Mouse (Mus musculus): Measurements from ENCODE around the gene Gpc3. TPM values are rescaled to one million over a fixed set of nuclear protein-coding genes. Genes with fewer than 3 reads are reported as not detected.

Gene Gpc3
- polyA plus RNA-seq, 2 experiments, result 181 to 240 TPM

DNA sequence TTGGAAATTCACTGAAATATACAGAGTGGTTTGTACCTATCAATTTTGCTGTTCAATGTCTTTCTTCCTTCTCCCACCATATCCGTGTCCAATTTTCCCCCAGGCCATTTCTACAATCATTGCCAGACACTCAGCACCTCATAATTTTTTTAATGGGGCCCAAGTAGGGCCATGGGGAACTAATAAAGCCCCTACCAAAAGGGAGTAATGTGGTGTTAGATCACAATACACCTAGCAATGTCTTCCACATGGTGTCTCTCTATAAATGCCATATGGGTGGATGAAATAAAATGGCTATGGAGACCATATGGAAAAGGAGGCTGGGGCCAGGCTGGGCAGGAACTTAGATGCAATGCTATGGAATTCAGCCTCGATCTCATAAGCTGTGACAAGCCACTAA is 168.8 kb downstream of the Gpc3 start:
- ATAC-seq (ENCODE audit: insufficient read depth) (no peak), DNase-seq (ENCODE audit: low read depth in 3 of 3, low spot score in 3 of 3) (no peak)
- TF ChIP-seq CTCF (IDR thresholded peaks at IDR 0.05; ENCODE audit: low read depth), result no peak
- no peak for TF ChIP-seq EP300 (IDR thresholded peaks at IDR 0.05; ENCODE audit: low read depth)
- H3K27ac ChIP-seq, result no peak overlapping the region
- no peaks in the 10 kb centered on the region for H3K4me1 ChIP-seq (replicated peaks; ENCODE audit: control insufficient read depth in 2 of 2, insufficient read depth in 2 of 2, low read length in 1 of 2)
- no peaks in the 10 kb centered on the region for H3K36me3 ChIP-seq (replicated peaks; ENCODE audit: control insufficient read depth, insufficient read depth, low read depth)
- H3K9ac ChIP-seq (replicated peaks), result no peak overlapping the region
- H3K27me3 ChIP-seq (ENCODE audit: control insufficient read depth, insufficient read depth, low read length), result no peaks in the 10 kb centered on the region
- WGBS (ENCODE audit: insufficient replicate concordance), result 56% methylated on average over 2 of the region's 2 CpGs
- H3K9me3 ChIP-seq (ENCODE audit: control insufficient read depth, low read length), result no peaks in the 10 kb centered on the region
- no peak overlapping the region for H3K4me3 ChIP-seq (ENCODE audit: insufficient read depth in 1 of 2, low read depth in 2 of 2, low read length in 2 of 2)
- no peak overlapping the region for H3K4me2 ChIP-seq (ENCODE audit: low read depth)

GRCm38 (mm10) chrX:52441798-52442197 is 172.0 kb downstream of the Gpc3 start:
- Histone ChIP-seq H3K36me3 (replicated peaks; ENCODE audit: control insufficient read depth, insufficient read depth, low read depth) (no peaks in the 10 kb centered on the region), H3K9me3 (ENCODE audit: control insufficient read depth, low read length) (no peaks in the 10 kb centered on the region), H3K9ac (replicated peaks) (no peak overlapping the region), H3K4me3 (ENCODE audit: insufficient read depth in 1 of 2, low read depth in 2 of 2, low read length in 2 of 2) (no peak overlapping the region), H3K27me3 (ENCODE audit: control insufficient read depth, insufficient read depth, low read length) (no peaks in the 10 kb centered on the region), H3K4me1 (replicated peaks; ENCODE audit: control insufficient read depth in 2 of 2, insufficient read depth in 2 of 2, low read length in 1 of 2) (no peaks in the 10 kb centered on the region), H3K27ac (no peak overlapping the region), H3K4me2 (ENCODE audit: low read depth) (no peak overlapping the region)
- DNase-seq (ENCODE audit: low read depth in 3 of 3, low spot score in 3 of 3), result no peak
- TF ChIP-seq EP300 (IDR thresholded peaks at IDR 0.05; ENCODE audit: low read depth) (no peak), CTCF (IDR thresholded peaks at IDR 0.05; ENCODE audit: low read depth) (peak; percentile 51)
- no peak for ATAC-seq (ENCODE audit: insufficient read depth)
- WGBS (ENCODE audit: insufficient replicate concordance), result 57% methylated on average over 3 of the region's 3 CpGs

DNA sequence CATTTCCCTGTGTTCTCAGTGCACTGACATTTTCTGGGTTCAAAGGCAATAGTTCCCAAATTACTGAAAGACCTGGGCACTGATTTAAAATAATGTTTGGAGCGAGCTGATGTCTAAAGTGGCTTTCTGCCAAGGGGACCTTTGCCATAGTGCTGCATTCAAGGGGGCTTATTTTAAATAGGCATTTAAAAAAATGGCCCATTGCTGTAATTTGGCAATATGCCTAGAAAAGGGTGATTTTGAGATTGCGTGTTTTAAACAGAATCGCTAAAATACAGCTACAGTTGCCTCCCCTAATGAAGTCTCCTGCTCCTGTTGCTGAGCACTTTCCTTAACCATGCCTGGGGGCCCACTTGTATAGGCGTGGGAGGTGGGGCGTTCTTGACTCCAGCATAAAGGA is 174.3 kb downstream of the Gpc3 start:
- Histone ChIP-seq H3K36me3 (replicated peaks; ENCODE audit: control insufficient read depth, insufficient read depth, low read depth) (no peaks in the 10 kb centered on the region), H3K4me1 (replicated peaks; ENCODE audit: control insufficient read depth in 2 of 2, insufficient read depth in 2 of 2, low read length in 1 of 2) (no peaks in the 10 kb centered on the region), H3K27ac (no peak overlapping the region), H3K9ac (replicated peaks) (no peak overlapping the region), H3K27me3 (ENCODE audit: control insufficient read depth, insufficient read depth, low read length) (no peaks in the 10 kb centered on the region), H3K4me3 (ENCODE audit: insufficient read depth in 1 of 2, low read depth in 2 of 2, low read length in 2 of 2) (no peak overlapping the region), H3K9me3 (ENCODE audit: control insufficient read depth, low read length) (no peaks in the 10 kb centered on the region), H3K4me2 (ENCODE audit: low read depth) (no peak overlapping the region)
- DNase-seq (ENCODE audit: low read depth in 3 of 3, low spot score in 3 of 3) (no peak), ATAC-seq (ENCODE audit: insufficient read depth) (no peak)
- WGBS (ENCODE audit: insufficient replicate concordance), result 60% methylated on average over 5 of the region's 5 CpGs
- TF ChIP-seq CTCF (IDR thresholded peaks at IDR 0.05; ENCODE audit: low read depth), result no peak
- no peak for TF ChIP-seq EP300 (IDR thresholded peaks at IDR 0.05; ENCODE audit: low read depth)

- DNase-seq (ENCODE audit: low read depth in 3 of 3, low spot score in 3 of 3) (no peak), ATAC-seq (ENCODE audit: insufficient read depth) (no peak)
- TF ChIP-seq CTCF (IDR thresholded peaks at IDR 0.05; ENCODE audit: low read depth) (no peak), EP300 (IDR thresholded peaks at IDR 0.05; ENCODE audit: low read depth) (no peak)
- Histone ChIP-seq H3K27me3 (ENCODE audit: control insufficient read depth, insufficient read depth, low read length) (no peaks in the 10 kb centered on the region), H3K4me2 (ENCODE audit: low read depth) (no peak overlapping the region), H3K36me3 (replicated peaks; ENCODE audit: control insufficient read depth, insufficient read depth, low read depth) (no peaks in the 10 kb centered on the region), H3K9me3 (ENCODE audit: control insufficient read depth, low read length) (no peaks in the 10 kb centered on the region), H3K9ac (replicated peaks) (no peak overlapping the region), H3K4me1 (replicated peaks; ENCODE audit: control insufficient read depth in 2 of 2, insufficient read depth in 2 of 2, low read length in 1 of 2) (no peaks in the 10 kb centered on the region), H3K4me3 (ENCODE audit: insufficient read depth in 1 of 2, low read depth in 2 of 2, low read length in 2 of 2) (no peak overlapping the region), H3K27ac (no peak overlapping the region)
- WGBS (ENCODE audit: insufficient replicate concordance), result 69% methylated on average over 5 of the region's 5 CpGs
Measured at GRCm38 (mm10) chrX:52425605-52426004, 188.1 kb downstream of the Gpc3 start.

- Histone ChIP-seq H3K4me2 (ENCODE audit: low read depth) (no peak overlapping the region), H3K9me3 (ENCODE audit: control insufficient read depth, low read length) (no peaks in the 10 kb centered on the region), H3K4me3 (ENCODE audit: insufficient read depth in 1 of 2, low read depth in 2 of 2, low read length in 2 of 2) (no peak overlapping the region), H3K4me1 (replicated peaks; ENCODE audit: control insufficient read depth in 2 of 2, insufficient read depth in 2 of 2, low read length in 1 of 2) (no peaks in the 10 kb centered on the region), H3K27me3 (ENCODE audit: control insufficient read depth, insufficient read depth, low read length) (no peaks in the 10 kb centered on the region), H3K36me3 (replicated peaks; ENCODE audit: control insufficient read depth, insufficient read depth, low read depth) (no peaks in the 10 kb centered on the region), H3K9ac (replicated peaks) (no peak overlapping the region), H3K27ac (no peak overlapping the region)
- no peak for ATAC-seq (ENCODE audit: insufficient read depth)
- WGBS (ENCODE audit: insufficient replicate concordance), result 53% methylated on average over 3 of the region's 3 CpGs
- no peak for DNase-seq (ENCODE audit: low read depth in 3 of 3, low spot score in 3 of 3)
- TF ChIP-seq CTCF (IDR thresholded peaks at IDR 0.05; ENCODE audit: low read depth), result no peak
- TF ChIP-seq EP300 (IDR thresholded peaks at IDR 0.05; ENCODE audit: low read depth), result no peak
Measured at GRCm38 (mm10) chrX:52419850-52420249, 193.9 kb downstream of the Gpc3 start.

All from liver, embryonic 14.5 days (tissue).